Mouse (Mus musculus) retina, embryonic 14.5 days (tissue): ENCODE measurements around the gene Susd1.

Experiments
- DNase-seq: peaks from one replicate; pipeline ENCODE4 v3.0.0-alpha.2; 2015; ENCODE audit warnings: low spot score

Susd1 gene

GRCm38 (mm10) chr4:59282699-59283487 is 155.5 kb downstream of the Susd1 start:
- DNase-seq: no peak

GRCm38 (mm10) chr4:59282137-59282536 is 156.3 kb downstream of the Susd1 start:
- DNase-seq: no peak

- DNase-seq: no peak
These were observed 157.6 kb downstream of the Susd1 start for GRCm38 (mm10) chr4:59280876-59281275.

GRCm38 (mm10) chr4:59279111-59279510 is 159.3 kb downstream of the Susd1 start:
- no peak for DNase-seq

DNA sequence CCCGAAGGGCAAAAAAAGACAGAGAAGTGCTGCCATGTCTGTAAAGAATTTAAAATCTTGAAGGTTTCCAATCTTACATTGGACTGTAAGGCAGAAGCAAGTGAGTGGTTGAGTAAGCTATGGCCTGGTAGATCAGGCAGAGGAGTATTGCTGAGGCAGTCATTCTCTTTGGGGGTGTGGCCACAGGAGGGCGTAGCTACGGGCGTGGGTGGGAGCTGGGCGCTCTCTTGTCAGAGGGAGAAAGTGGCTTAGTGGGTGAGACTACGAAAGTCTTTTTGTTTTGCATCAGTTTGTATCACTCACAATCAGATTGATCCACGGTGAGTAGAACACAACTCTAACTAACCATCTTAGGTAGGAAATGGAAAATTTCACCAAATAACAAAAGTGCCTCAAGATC is 160.0 kb downstream of the Susd1 start:
- no peak for DNase-seq

DNA sequence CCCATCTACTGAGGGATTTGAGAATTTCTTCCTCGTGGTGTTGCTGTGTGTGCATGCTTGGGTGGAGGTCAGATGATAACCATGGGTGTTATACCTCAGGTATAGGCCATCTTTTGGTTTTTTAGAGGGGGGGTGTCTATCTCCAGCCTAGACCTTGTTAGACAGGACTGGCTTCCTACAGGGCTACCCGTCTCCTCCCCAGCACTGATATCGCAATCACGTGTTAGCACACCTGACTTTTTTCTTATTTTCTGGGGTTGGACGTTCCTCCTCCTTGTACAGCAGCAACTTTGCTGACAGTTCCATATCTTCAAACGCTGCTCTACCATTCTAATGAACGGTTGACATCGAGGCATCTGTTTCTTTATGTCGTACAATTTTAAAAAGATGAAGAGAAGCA is 160.5 kb downstream of the Susd1 start:
- no peak for DNase-seq

DNA sequence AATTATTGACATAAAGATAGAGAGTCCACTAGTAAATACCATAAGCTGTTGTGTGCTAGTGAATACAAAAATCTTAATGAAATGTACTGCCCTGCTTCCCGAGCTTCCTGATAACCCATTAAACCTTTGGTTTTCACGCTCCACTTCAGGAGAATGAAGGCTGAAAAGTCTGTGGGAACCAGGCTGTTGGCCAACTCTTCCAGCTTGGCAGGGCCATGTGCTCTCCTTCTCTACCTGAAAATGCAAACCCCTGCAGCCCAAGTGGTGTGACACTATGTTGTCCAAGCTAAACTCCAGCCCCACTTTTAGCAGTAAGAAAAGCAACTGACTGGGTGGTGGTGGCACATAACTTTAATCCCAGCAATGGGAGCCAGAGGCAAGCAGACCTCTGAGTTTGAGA is 162.5 kb downstream of the Susd1 start:
- DNase-seq: no peak

- DNase-seq: no peak
These were observed 162.9 kb downstream of the Susd1 start for GRCm38 (mm10) chr4:59275494-59275893.

DNA sequence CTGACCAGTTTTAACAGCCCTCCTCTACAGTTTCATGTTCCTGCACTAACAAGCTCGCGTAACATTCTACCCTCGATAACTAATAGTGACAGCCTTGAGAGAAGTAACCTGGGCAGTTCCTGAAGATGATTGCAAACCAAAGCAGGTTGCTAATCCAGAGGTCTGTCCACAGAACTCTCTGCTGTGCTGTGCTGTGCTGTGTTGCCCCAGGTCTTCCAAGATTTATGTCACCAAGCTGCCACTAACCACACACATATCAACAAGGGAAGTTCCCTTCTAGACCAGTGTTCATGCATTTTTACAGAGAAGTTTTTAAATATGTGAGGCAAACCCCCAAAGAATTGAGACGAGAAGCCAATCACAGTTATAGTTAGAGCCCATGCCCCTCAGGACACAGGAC is 164.3 kb downstream of the Susd1 start:
- DNase-seq: no peak

GRCm38 (mm10) chr4:59273342-59273741 is 165.1 kb downstream of the Susd1 start:
- no peak for DNase-seq

DNA sequence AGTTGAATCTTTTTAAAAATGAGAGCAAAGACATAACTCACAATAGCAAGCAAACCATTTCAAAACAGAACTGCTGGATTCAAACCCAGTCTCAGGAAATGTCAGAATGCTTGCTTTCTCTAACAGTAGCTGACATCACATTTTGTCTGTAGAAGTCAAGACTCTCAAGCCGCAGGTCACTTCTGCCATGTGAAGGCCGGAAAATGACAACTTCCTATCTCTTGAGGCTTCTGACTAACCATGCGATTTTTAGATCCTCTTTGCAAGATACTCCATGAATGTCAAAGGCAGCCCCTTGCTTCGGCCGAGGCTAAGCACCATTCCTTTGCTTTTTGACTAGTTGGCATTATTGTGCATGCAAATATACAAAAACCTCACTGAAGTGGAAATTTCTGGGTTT is 172.8 kb downstream of the Susd1 start:
- no peak for DNase-seq

- no peak for DNase-seq
These were observed 173.3 kb downstream of the Susd1 start for GRCm38 (mm10) chr4:59265182-59265581.
